Mouse (Mus musculus): ENCODE data around the gene Eid3.

Eid3 gene

GRCm38 (mm10) chr10:82860929-82861315, 5.5 kb upstream of the Eid3 start:
- in situ Hi-C loops (cut with MboI): no loop called here

- in situ Hi-C loops (cut with MboI): no loop called here
These were observed 3.2 kb upstream of the Eid3 start for GRCm38 (mm10) chr10:82863106-82863680.

GRCm38 (mm10) chr10:82863827-82864226, 2.6 kb upstream of the Eid3 start:
- in situ Hi-C loops (cut with MboI): no loop called here

- in situ Hi-C loops (cut with MboI): no loop called here
These were observed 406 bp downstream of the Eid3 start for GRCm38 (mm10) chr10:82866832-82867231.

GRCm38 (mm10) chr10:82868418-82869086, 2.1 kb downstream of the Eid3 start:
- in situ Hi-C loops (cut with MboI): no loop called here

GRCm38 (mm10) chr10:82875446-82875845, 9.0 kb downstream of the Eid3 start:
- in situ Hi-C loops (cut with MboI): no loop called here

GRCm38 (mm10) chr10:82876076-82876796, 9.8 kb downstream of the Eid3 start:
- in situ Hi-C loops (cut with MboI): no loop called here

- in situ Hi-C loops (cut with MboI): no loop called here
These were observed 20.9 kb downstream of the Eid3 start for GRCm38 (mm10) chr10:82887354-82887753.

- in situ Hi-C loops (cut with MboI): no loop called here
These were observed 22.1 kb downstream of the Eid3 start for GRCm38 (mm10) chr10:82888576-82888975.

- in situ Hi-C loops (cut with MboI): no loop called here
These were observed 23.1 kb downstream of the Eid3 start for GRCm38 (mm10) chr10:82889447-82889973.

- in situ Hi-C loops (cut with MboI): no loop called here
These were observed 24.5 kb downstream of the Eid3 start for GRCm38 (mm10) chr10:82890936-82891335.

GRCm38 (mm10) chr10:82891427-82891826, 25.0 kb downstream of the Eid3 start:
- in situ Hi-C loops (cut with MboI): no loop called here

- in situ Hi-C loops (cut with MboI): no loop called here
These were observed 26.1 kb downstream of the Eid3 start for GRCm38 (mm10) chr10:82892442-82893055.

GRCm38 (mm10) chr10:82893872-82894650, 27.6 kb downstream of the Eid3 start:
- in situ Hi-C loops (cut with MboI): no loop called here

GRCm38 (mm10) chr10:82897936-82898335, 31.5 kb downstream of the Eid3 start:
- in situ Hi-C loops (cut with MboI): no loop called here

- in situ Hi-C loops (cut with MboI): no loop called here
These were observed 32.5 kb downstream of the Eid3 start for GRCm38 (mm10) chr10:82898893-82899292.

- in situ Hi-C loops (cut with MboI): loop anchor here (5.0 to 10.0 kb wide), 4 partner anchors 43 to 605 kb away; no protein-coding TSS in a partner anchor
These were observed 33.5 kb downstream of the Eid3 start for GRCm38 (mm10) chr10:82899810-82900421.

GRCm38 (mm10) chr10:82900546-82900945, 34.1 kb downstream of the Eid3 start:
- in situ Hi-C loops (cut with MboI): loop anchor here (5.0 to 10.0 kb wide), 4 partner anchors 43 to 604 kb away; no protein-coding TSS in a partner anchor

- in situ Hi-C loops (cut with MboI): loop anchor here (5.0 to 10.0 kb wide), 4 partner anchors 44 to 603 kb away; no protein-coding TSS in a partner anchor
These were observed 35.0 kb downstream of the Eid3 start for GRCm38 (mm10) chr10:82901436-82901835.

GRCm38 (mm10) chr10:82908526-82908925, 42.1 kb downstream of the Eid3 start:
- in situ Hi-C loops (cut with MboI): loop anchor here (10.0 kb wide), 2 partner anchors 286 to 596 kb away; no protein-coding TSS in a partner anchor

- in situ Hi-C loops (cut with MboI): loop anchor here (10.0 kb wide), 2 partner anchors 285 to 595 kb away; no protein-coding TSS in a partner anchor
These were observed 43.0 kb downstream of the Eid3 start for GRCm38 (mm10) chr10:82909382-82909781.
